10 mouse cellular contexts compared by ENCODE assay signal in the genomic region with DNA sequence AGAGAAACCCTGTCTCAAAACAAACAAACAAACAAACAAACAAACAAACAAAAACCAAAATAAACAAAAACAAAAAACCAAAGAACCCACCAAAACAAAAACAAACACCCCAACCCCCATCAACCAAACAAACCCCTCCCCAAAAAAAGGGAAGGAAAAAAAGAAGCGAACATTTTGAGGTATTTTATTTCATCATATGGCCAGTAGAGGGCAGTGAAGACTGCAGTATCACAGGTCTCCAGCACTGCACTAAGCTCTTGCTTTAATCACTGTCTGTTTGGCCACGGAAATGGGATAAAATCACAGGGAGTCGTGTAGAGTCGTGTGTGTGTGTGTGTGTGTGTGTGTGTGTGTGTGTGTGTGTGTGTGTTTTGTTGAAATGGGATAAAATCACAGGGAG. TPM values are rescaled to one million over a fixed set of nuclear protein-coding genes. Genes with fewer than 3 reads are reported as not detected.
DNase-seq lines count a peak whose midpoint lies in the region; ATAC-seq lines count a peak whose summit lies in the region.
"Had no signal": no experiment of that assay in that cellular context is flagged by ENCODE, and none has a peak within 500 bp of the region (broad histone marks: within the 10 kb centered on the region; RNA-seq: fewer than 3 reads in every experiment).

No protein-coding gene starts in this region.

- H3K27me3 ChIP-seq in hindbrain, embryonic 15.5 days: no peaks in the 10 kb centered on the region
- no peaks in the 10 kb centered on the region for H3K27me3 ChIP-seq in hindbrain, embryonic 12.5 days

- no peaks in the 10 kb centered on the region for H3K4me1 ChIP-seq in hindbrain, embryonic 15.5 days (replicated peaks)
- H3K4me1 ChIP-seq in hindbrain, embryonic 12.5 days: no peaks in the 10 kb centered on the region

- no peak overlapping the region for H3K9ac ChIP-seq in hindbrain, embryonic 15.5 days
- H3K9ac ChIP-seq in hindbrain, embryonic 12.5 days: no peak overlapping the region

- H3K27ac ChIP-seq in hindbrain, embryonic 15.5 days (replicated peaks): no peak overlapping the region
- H3K27ac ChIP-seq in hindbrain, embryonic 12.5 days: no peak overlapping the region
- H3K27ac ChIP-seq: macrophage had no signal

- no peak overlapping the region for H3K4me3 ChIP-seq in hindbrain, embryonic 15.5 days
- no peak overlapping the region for H3K4me3 ChIP-seq in hindbrain, embryonic 12.5 days
- H3K4me3 ChIP-seq: erythroblast, embryonic 14.5 days had no signal

- H3K9me3 ChIP-seq in hindbrain, embryonic 15.5 days: no peaks in the 10 kb centered on the region
- H3K9me3 ChIP-seq in hindbrain, embryonic 12.5 days (replicated peaks): no peaks in the 10 kb centered on the region

- H3K36me3 ChIP-seq in hindbrain, embryonic 15.5 days: no peaks in the 10 kb centered on the region
- H3K36me3 ChIP-seq in hindbrain, embryonic 12.5 days: 0 out of 2 replicates have a peak, but pooled peaks cover 6% of the 10 kb centered on the region

- 0 out of 2 replicates have a peak overlapping the region, but pooled peaks have one; percentile 19 for H3K4me2 ChIP-seq in hindbrain, embryonic 15.5 days
- H3K4me2 ChIP-seq in hindbrain, embryonic 12.5 days (replicated peaks): no peak overlapping the region

- DNase-seq in 3134 (ENCODE audit: extremely low read depth, insufficient read length, low spot score): peak; percentile 35
- DNase-seq in CD8-positive naive resting alpha-beta T cell, adult 2 months (ENCODE audit: low read depth in 2 of 2, low spot score in 2 of 2): peak; percentile 9 to 37
- peak; percentile 47 for DNase-seq in embryo, embryonic 11.5 days (ENCODE audit: low read depth, low spot score)
- peak; percentile 52 for DNase-seq in retina, postnatal 7 days (ENCODE audit: low read depth, low spot score)
- no peak for DNase-seq in spleen, adult 12 weeks (ENCODE audit: low spot score)
- no peak for DNase-seq in right cerebral cortex, postnatal 25 days

- 5% methylated on average over 4 of the region's 4 CpGs for WGBS in hindbrain, embryonic 15.5 days
- WGBS in hindbrain, embryonic 12.5 days: 3% methylated on average over 4 of the region's 4 CpGs

- no peak for ATAC-seq in hindbrain, embryonic 15.5 days (ENCODE audit: low FRiP score, low read depth)
- ATAC-seq in hindbrain, embryonic 12.5 days (ENCODE audit: low FRiP score): no peak

RNA-seq across cellular contexts. Expression of gene Tango6, which starts 4.6 kb away (rescaled TPM):
- polyA plus RNA-seq in hindbrain, embryonic 15.5 days (2015; fragmentation: Nextera tagmentation; extraction: Ambion mirVana): 6.3 and 6.5 TPM in 2 replicates
- polyA plus RNA-seq in hindbrain, embryonic 12.5 days (2016; fragmentation: Nextera tagmentation; extraction: Ambion mirVana): 10.3 and 10.8 TPM in 2 replicates

Comparison
In these comparisons a context has a peak if more than half of its experiments do, and no peak if none do; other contexts are left out.
1. DNase-seq: peak in 3134 (single experiment), CD8-positive naive resting alpha-beta T cell, adult 2 months (2 of 2), embryo, embryonic 11.5 days (single experiment) and retina, postnatal 7 days (single experiment); none in spleen, adult 12 weeks (single experiment) and right cerebral cortex, postnatal 25 days (single experiment).